Mouse (Mus musculus) testis, adult 10 weeks (tissue): ENCODE data around the gene Klhl18. TPM values are rescaled to one million over a fixed set of nuclear protein-coding genes. Genes with fewer than 3 reads are reported as not detected.

ENCODE experiments used
- polyA plus RNA-seq: library from polyadenylated mRNA; stranded (reverse); fragments of 350-450 nt; fragmentation: Illumina TruSeq; extraction: RNeasy Lipid Tissue Mini Kit (QIAGEN cat#74804); gene quantifications from one replicate; pipeline ENCODE4 v1.2.3, GENCODE M21; 2014; ENCODE audit warnings: low read depth, low replicate concordance

The Klhl18 gene
- polyA plus RNA-seq: 3.3 TPM

GRCm38 (mm10) chr9:110476124-110477091, at the start of gene Klhl18, which contains the start of gene Kif9:
Gene Klhl18, minus strand, starts transcription at chr9:110476694.
Gene Kif9, plus strand, starts transcription at chr9:110476958.

GRCm38 (mm10) chr9:110419511-110420112, 56.9 kb downstream of the Klhl18 start, which contains the start of gene Ngp:
Gene Ngp, plus strand, starts transcription at chr9:110419747.

GRCm38 (mm10) chr9:110408099-110408773, 68.3 kb downstream of the Klhl18 start, which contains the start of gene Ptpn23:
Gene Ptpn23, minus strand, starts transcription at chr9:110408213.

Other genes with a start within 250 kb of the Klhl18 start
- 1.4 TPM for gene Cspg5, start 232.9 kb downstream of the Klhl18 start, polyA plus RNA-seq
- 0.80 TPM for gene Elp6, start 171.5 kb downstream of the Klhl18 start, polyA plus RNA-seq
- gene Scap, start 143.4 kb downstream of the Klhl18 start, polyA plus RNA-seq: 2.5 TPM
- 1.1 TPM for gene Ptpn23, start 68.5 kb downstream of the Klhl18 start, polyA plus RNA-seq
- gene Ngp, start 56.9 kb downstream of the Klhl18 start, polyA plus RNA-seq: not detected
- 181 TPM for gene Kif9, start 264 bp upstream of the Klhl18 start, polyA plus RNA-seq
- gene Setd2, start 55.9 kb upstream of the Klhl18 start, polyA plus RNA-seq: 72.6 TPM
- gene Nradd, start 147.8 kb upstream of the Klhl18 start, polyA plus RNA-seq: 2.3 TPM
- 0.21 TPM for gene Nbeal2, start 177.5 kb upstream of the Klhl18 start, polyA plus RNA-seq
- gene Ccdc12, start 179.8 kb upstream of the Klhl18 start, polyA plus RNA-seq: 1.4 TPM